Mouse (Mus musculus) midbrain, embryonic 10.5 days (tissue): Measurements from ENCODE around the gene F5. TPM values are rescaled to one million over a fixed set of nuclear protein-coding genes. Genes with fewer than 3 reads are reported as not detected.

Experiments used
- DNase-seq: peaks from one replicate; pipeline ENCODE4 v3.0.0-alpha.2; 2017; ENCODE audit warnings: low spot score
- H3K27ac ChIP-seq: fragments of 300-500 bp; sonication (generic); replicated peaks from 2 replicates; pipeline ENCODE4 v1.5.1; 2016; ENCODE audit warnings: mild to moderate bottlenecking
- H3K27me3 ChIP-seq: fragments of 300-500 bp; sonication (generic); 2 replicates; pipeline ENCODE4 v1.6.1; 2016; ENCODE audit warnings: low read depth, mild to moderate bottlenecking; ENCODE audit not compliant: poor library complexity, severe bottlenecking
- H3K36me3 ChIP-seq: fragments of 300-500 bp; sonication (generic); 2 replicates; pipeline ENCODE4 v1.6.1; 2016; ENCODE audit warnings: mild to moderate bottlenecking, moderate library complexity
- H3K4me1 ChIP-seq: fragments of 300-500 bp; sonication (generic); 2 replicates; pipeline ENCODE4 v1.6.1; 2016
- H3K4me3 ChIP-seq: fragments of 300-500 bp; sonication (generic); 2 replicates; pipeline ENCODE4 v1.5.1; 2016; ENCODE audit warnings: mild to moderate bottlenecking, moderate library complexity
- H3K9me3 ChIP-seq: fragments of 300-500 bp; sonication (generic); replicated peaks from 2 replicates; pipeline ENCODE4 v1.6.1; 2016; ENCODE audit warnings: mild to moderate bottlenecking
- WGBS: fragments of 180-500 bp; shearing (Covaris S2); methylation state at CpG from one replicate; pipeline ENCODE4 v1.1.7; 2016; 5-methylcytosine and 5-hydroxymethylcytosine counted together
- polyA plus RNA-seq: library from polyadenylated mRNA; unstranded; fragments of >200 nt; fragmentation: Nextera tagmentation; extraction: Ambion mirVana; gene quantifications from 2 replicates; pipeline ENCODE4 v1.2.1, GENCODE M21; 2016

The F5 gene
- polyA plus RNA-seq, 1 experiment from 2014 or later = 0.52 TPM

- Histone ChIP-seq H3K9me3 (no peaks in the 10 kb centered on the region), H3K27ac (peak within 1 kb of the TSS; percentile 89), H3K27me3 (peaks cover 30% of the 10 kb centered on the region), H3K36me3 (no peaks in the 10 kb centered on the region), H3K4me3 (peak within 1 kb of the TSS; percentile 80), H3K4me1 (peaks cover 41% of the 10 kb centered on the region)
- under 1% methylated on average over 79 of the region's 79 CpGs for WGBS
- peak; percentile 100 for DNase-seq
Measured at GRCm38 (mm10) chr1:164248465-164249331, 97.1 kb downstream of the F5 start, which contains the start of gene Slc19a2. TSS of gene Slc19a2 (plus strand) at chr1:164249046.

- Histone ChIP-seq H3K36me3 (no peaks in the 10 kb centered on the region), H3K4me1 (peaks cover 41% of the 10 kb centered on the region), H3K27me3 (peaks cover 30% of the 10 kb centered on the region), H3K9me3 (no peaks in the 10 kb centered on the region), H3K4me3 (peak overlapping the region; percentile 80), H3K27ac (peak overlapping the region; percentile 89)
- under 1% methylated on average over 33 of the region's 33 CpGs for WGBS
- no peak for DNase-seq
Measured at GRCm38 (mm10) chr1:164249332-164249711, 97.7 kb downstream of the F5 start.

GRCm38 (mm10) chr1:164250391-164251150, 98.9 kb downstream of the F5 start:
- Histone ChIP-seq H3K9me3 (no peaks in the 10 kb centered on the region), H3K4me1 (peaks cover 41% of the 10 kb centered on the region), H3K36me3 (no peaks in the 10 kb centered on the region), H3K4me3 (peak overlapping the region; percentile 80), H3K27ac (no peak overlapping the region), H3K27me3 (peaks cover 26% of the 10 kb centered on the region)
- no peak for DNase-seq
- 69% methylated on average over 8 of the region's 8 CpGs for WGBS

GRCm38 (mm10) chr1:164251438-164251837, 99.8 kb downstream of the F5 start:
- DNase-seq = no peak
- WGBS = 71% methylated on average over 1 of the region's 1 CpGs
- H3K27ac ChIP-seq = no peak overlapping the region

GRCm38 (mm10) chr1:164252551-164252950, 100.9 kb downstream of the F5 start:
- peaks cover 27% of the 10 kb centered on the region for H3K4me1 ChIP-seq
- H3K9me3 ChIP-seq = no peaks in the 10 kb centered on the region
- peaks cover 19% of the 10 kb centered on the region for H3K27me3 ChIP-seq
- H3K36me3 ChIP-seq = peaks cover 10% of the 10 kb centered on the region
- no peak overlapping the region for H3K4me3 ChIP-seq
- no peak for DNase-seq
- 81% methylated on average over 5 of the region's 5 CpGs for WGBS
- no peak overlapping the region for H3K27ac ChIP-seq

More at GRCm38 (mm10) chr1:164251438-164251837, 99.8 kb downstream of the F5 start:
- Histone ChIP-seq H3K36me3 (no peaks in the 10 kb centered on the region), H3K4me3 (no peak overlapping the region), H3K27me3 (peaks cover 25% of the 10 kb centered on the region), H3K9me3 (no peaks in the 10 kb centered on the region), H3K4me1 (peaks cover 37% of the 10 kb centered on the region)

GRCm38 (mm10) chr1:164254836-164255235, 103.2 kb downstream of the F5 start:
- H3K4me1 ChIP-seq = peaks cover 13% of the 10 kb centered on the region
- no peak for DNase-seq
- peaks cover 13% of the 10 kb centered on the region for H3K27me3 ChIP-seq
- H3K9me3 ChIP-seq = no peaks in the 10 kb centered on the region
- peaks cover 10% of the 10 kb centered on the region for H3K36me3 ChIP-seq
- no peak overlapping the region for H3K27ac ChIP-seq
- WGBS = 84% methylated on average over 3 of the region's 3 CpGs
- H3K4me3 ChIP-seq = no peak overlapping the region

- DNase-seq = no peak
- Histone ChIP-seq H3K36me3 (peaks cover 46% of the 10 kb centered on the region), H3K9me3 (no peaks in the 10 kb centered on the region), H3K27ac (no peak overlapping the region), H3K4me3 (no peak overlapping the region), H3K4me1 (no peaks in the 10 kb centered on the region), H3K27me3 (no peaks in the 10 kb centered on the region)
- WGBS = 90% methylated on average over 16 of the region's 16 CpGs
Measured at GRCm38 (mm10) chr1:164260171-164261028, 108.8 kb downstream of the F5 start.

GRCm38 (mm10) chr1:164261553-164261952, 109.9 kb downstream of the F5 start:
- Histone ChIP-seq H3K27me3 (no peaks in the 10 kb centered on the region), H3K4me1 (no peaks in the 10 kb centered on the region), H3K27ac (no peak overlapping the region), H3K4me3 (no peak overlapping the region), H3K9me3 (no peaks in the 10 kb centered on the region; the same call in 1 of the 2 replicates), H3K36me3 (peaks cover 51% of the 10 kb centered on the region)
- 90% methylated on average over 7 of the region's 7 CpGs for WGBS
- DNase-seq = no peak

Other genes with a start within 250 kb of the F5 start
- gene Scyl3, start 222.7 kb upstream of the F5 start, polyA plus RNA-seq = 17.3 and 17.4 TPM in 2 replicates
- 38.1 and 44.1 TPM in 2 replicates for gene BC055324, start 157.0 kb upstream of the F5 start, polyA plus RNA-seq
- 11.2 and 11.3 TPM in 2 replicates for gene Mettl18, start 156.9 kb upstream of the F5 start, polyA plus RNA-seq
- not detected in 2 replicates for gene Sele, start 103.6 kb upstream of the F5 start, polyA plus RNA-seq
- 0.27 TPM in 1 of 2 replicates, not detected in the other for gene Sell, start 89.9 kb upstream of the F5 start, polyA plus RNA-seq
- 0.05 TPM in 1 of 2 replicates, not detected in the other for gene Selp, start 36.6 kb upstream of the F5 start, polyA plus RNA-seq
- 11.1 and 12.0 TPM in 2 replicates for gene Slc19a2, start 97.2 kb downstream of the F5 start, polyA plus RNA-seq
- 11.5 and 14.5 TPM in 2 replicates for gene Ccdc181, start 123.7 kb downstream of the F5 start, polyA plus RNA-seq
- gene Nme7, start 152.3 kb downstream of the F5 start, polyA plus RNA-seq = 32.2 and 36.3 TPM in 2 replicates
- gene Blzf1, start 155.7 kb downstream of the F5 start, polyA plus RNA-seq = 26.0 and 27.2 TPM in 2 replicates